Mouse (Mus musculus): ENCODE data around the gene Spin1. TPM values are rescaled to one million over a fixed set of nuclear protein-coding genes. Genes with fewer than 3 reads are reported as not detected.

Gene Spin1
- polyA plus RNA-seq, 1 experiment, result not detected

GRCm38 (mm10) chr13:51089058-51089457 is 11.6 kb upstream of the Spin1 start:
- no peak overlapping the region for H3K27ac ChIP-seq (ENCODE audit: insufficient read depth, low read depth, low read length)
- TF ChIP-seq CTCF (IDR thresholded peaks at IDR 0.05; ENCODE audit: insufficient read depth, low read depth, low read length), result no peak
- TF ChIP-seq POLR2A (IDR thresholded peaks at IDR 0.05; ENCODE audit: insufficient read depth, low read depth, low read length), result no peak
- WGBS, result 83% methylated on average over 4 of the region's 4 CpGs
- no peak overlapping the region for H3K4me3 ChIP-seq (ENCODE audit: insufficient read depth, low read depth, low read length)
- H3K4me1 ChIP-seq (ENCODE audit: control insufficient read depth, insufficient read depth, low read length), result no peaks in the 10 kb centered on the region

- WGBS, result 77% methylated on average over 5 of the region's 5 CpGs
- no peak for TF ChIP-seq POLR2A (IDR thresholded peaks at IDR 0.05; ENCODE audit: insufficient read depth, low read depth, low read length)
- TF ChIP-seq CTCF (IDR thresholded peaks at IDR 0.05; ENCODE audit: insufficient read depth, low read depth, low read length), result no peak
- Histone ChIP-seq H3K4me3 (ENCODE audit: insufficient read depth, low read depth, low read length) (no peak overlapping the region), H3K4me1 (ENCODE audit: control insufficient read depth, insufficient read depth, low read length) (no peaks in the 10 kb centered on the region), H3K27ac (ENCODE audit: insufficient read depth, low read depth, low read length) (no peak overlapping the region)
Measured at GRCm38 (mm10) chr13:51090105-51090661, 10.5 kb upstream of the Spin1 start.

GRCm38 (mm10) chr13:51093430-51093829 is 7.2 kb upstream of the Spin1 start:
- WGBS, result 96% methylated on average over 5 of the region's 5 CpGs
- no peak for TF ChIP-seq POLR2A (IDR thresholded peaks at IDR 0.05; ENCODE audit: insufficient read depth, low read depth, low read length)
- TF ChIP-seq CTCF (IDR thresholded peaks at IDR 0.05; ENCODE audit: insufficient read depth, low read depth, low read length), result no peak

GRCm38 (mm10) chr13:51094323-51095195 is 6.1 kb upstream of the Spin1 start:
- WGBS, result 85% methylated on average over 16 of the region's 16 CpGs
- no peaks in the 10 kb centered on the region for H3K4me1 ChIP-seq (ENCODE audit: control insufficient read depth, insufficient read depth, low read length)
- no peak for TF ChIP-seq CTCF (IDR thresholded peaks at IDR 0.05; ENCODE audit: insufficient read depth, low read depth, low read length)
- TF ChIP-seq POLR2A (IDR thresholded peaks at IDR 0.05; ENCODE audit: insufficient read depth, low read depth, low read length), result no peak
- no peak overlapping the region for H3K4me3 ChIP-seq (ENCODE audit: insufficient read depth, low read depth, low read length)
- H3K27ac ChIP-seq (ENCODE audit: insufficient read depth, low read depth, low read length), result no peak overlapping the region

More at GRCm38 (mm10) chr13:51093430-51093829, 7.2 kb upstream of the Spin1 start:
- H3K27ac ChIP-seq (ENCODE audit: insufficient read depth, low read depth, low read length), result no peak overlapping the region
- H3K4me3 ChIP-seq (ENCODE audit: insufficient read depth, low read depth, low read length), result no peak overlapping the region
- no peaks in the 10 kb centered on the region for H3K4me1 ChIP-seq (ENCODE audit: control insufficient read depth, insufficient read depth, low read length)

GRCm38 (mm10) chr13:51095196-51095715 is 5.4 kb upstream of the Spin1 start:
- 97% methylated on average over 7 of the region's 7 CpGs for WGBS
- Histone ChIP-seq H3K4me3 (ENCODE audit: insufficient read depth, low read depth, low read length) (no peak overlapping the region), H3K4me1 (ENCODE audit: control insufficient read depth, insufficient read depth, low read length) (0 out of 2 replicates have a peak, but pooled peaks cover 2% of the 10 kb centered on the region), H3K27ac (ENCODE audit: insufficient read depth, low read depth, low read length) (no peak overlapping the region)
- TF ChIP-seq CTCF (IDR thresholded peaks at IDR 0.05; ENCODE audit: insufficient read depth, low read depth, low read length), result no peak

GRCm38 (mm10) chr13:51096644-51097043 is 4.0 kb upstream of the Spin1 start:
- WGBS, result 90% methylated on average over 6 of the region's 6 CpGs
- H3K4me3 ChIP-seq (ENCODE audit: insufficient read depth, low read depth, low read length), result no peak overlapping the region

GRCm38 (mm10) chr13:51099560-51100232 is 984 bp upstream of the Spin1 start:
- TF ChIP-seq CTCF (IDR thresholded peaks at IDR 0.05; ENCODE audit: insufficient read depth, low read depth, low read length), result no peak
- no peak for TF ChIP-seq POLR2A (IDR thresholded peaks at IDR 0.05; ENCODE audit: insufficient read depth, low read depth, low read length)
- peak overlapping the region; percentile 98 for H3K4me3 ChIP-seq (ENCODE audit: insufficient read depth, low read depth, low read length)
- H3K27ac ChIP-seq (ENCODE audit: insufficient read depth, low read depth, low read length), result peak overlapping the region; percentile 77
- 1% methylated on average over 26 of the region's 26 CpGs for WGBS
- peaks cover 7% of the 10 kb centered on the region; the same call in 1 of the 2 replicates for H3K4me1 ChIP-seq (ENCODE audit: control insufficient read depth, insufficient read depth, low read length)

More at GRCm38 (mm10) chr13:51096644-51097043, 4.0 kb upstream of the Spin1 start:
- no peak overlapping the region for H3K27ac ChIP-seq (ENCODE audit: insufficient read depth, low read depth, low read length)
- no peak for TF ChIP-seq CTCF (IDR thresholded peaks at IDR 0.05; ENCODE audit: insufficient read depth, low read depth, low read length)
- TF ChIP-seq POLR2A (IDR thresholded peaks at IDR 0.05; ENCODE audit: insufficient read depth, low read depth, low read length), result no peak
- 0 out of 2 replicates have a peak, but pooled peaks cover 2% of the 10 kb centered on the region for H3K4me1 ChIP-seq (ENCODE audit: control insufficient read depth, insufficient read depth, low read length)

- under 1% methylated on average over 68 of the region's 89 CpGs for WGBS
- Histone ChIP-seq H3K27ac (ENCODE audit: insufficient read depth, low read depth, low read length) (peak overlapping the region; percentile 85), H3K4me3 (ENCODE audit: insufficient read depth, low read depth, low read length) (peak overlapping the region; percentile 98), H3K4me1 (ENCODE audit: control insufficient read depth, insufficient read depth, low read length) (peaks cover 7% of the 10 kb centered on the region; the same call in 1 of the 2 replicates)
- peak; percentile 77 for TF ChIP-seq CTCF (IDR thresholded peaks at IDR 0.05; ENCODE audit: insufficient read depth, low read depth, low read length)
- no peak for TF ChIP-seq POLR2A (IDR thresholded peaks at IDR 0.05; ENCODE audit: insufficient read depth, low read depth, low read length)
Measured at GRCm38 (mm10) chr13:51101016-51101776, 516 bp downstream of the Spin1 start.
